Mouse (Mus musculus) thymus, postnatal 14 days (tissue): ENCODE results near the gene Zpbp2.
"Not testable (repeated sequence)": the region's sequence is repeated elsewhere in the genome, so short reads cannot be mapped to it uniquely, and the experiment has no call there.

Experiments
- DNase-seq: peaks from one replicate; pipeline ENCODE4 v3.0.0; 2021

Zpbp2 gene

DNA sequence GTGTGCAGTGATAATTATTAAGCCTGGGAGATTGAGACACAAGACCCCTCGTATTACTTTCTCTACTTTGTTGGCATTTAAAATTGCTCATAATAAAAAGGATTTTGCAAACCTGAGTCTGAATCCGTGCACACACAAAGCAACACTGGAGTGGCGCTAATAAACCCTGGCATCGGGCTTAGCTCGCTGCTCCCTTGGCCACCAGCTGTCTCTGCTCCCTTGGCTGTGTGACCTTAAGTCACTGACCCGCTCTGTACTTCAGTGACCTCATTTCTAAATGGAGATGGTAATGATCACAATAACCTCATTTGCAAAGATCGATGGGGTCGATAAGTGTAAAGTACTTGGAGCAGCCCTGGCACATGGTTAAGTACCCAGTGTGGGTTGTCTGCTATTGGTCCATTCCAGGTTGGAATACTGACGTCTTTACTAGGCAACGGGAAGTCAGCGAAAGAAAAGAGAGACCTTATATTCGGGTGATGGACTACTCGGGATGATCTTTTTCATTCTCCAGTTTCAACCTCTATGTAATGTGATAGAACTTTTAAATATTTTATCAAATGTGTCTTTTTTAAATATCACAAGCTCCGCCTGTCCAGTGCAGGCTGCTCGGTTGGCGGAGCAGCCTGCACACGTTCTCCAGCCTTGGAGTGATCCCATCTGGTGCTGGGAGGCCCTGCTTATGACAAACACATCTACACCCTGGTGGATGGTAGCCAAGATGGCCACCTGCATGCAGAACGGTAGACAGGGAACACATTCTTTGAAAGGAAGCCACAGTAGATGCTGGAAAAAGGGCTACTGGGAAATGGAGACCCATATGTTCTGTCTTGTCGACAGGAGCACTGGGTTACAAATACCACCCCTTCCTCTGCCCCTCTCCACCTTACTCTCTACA is 39.9 kb downstream of the Zpbp2 start:
- no peak for DNase-seq

DNA sequence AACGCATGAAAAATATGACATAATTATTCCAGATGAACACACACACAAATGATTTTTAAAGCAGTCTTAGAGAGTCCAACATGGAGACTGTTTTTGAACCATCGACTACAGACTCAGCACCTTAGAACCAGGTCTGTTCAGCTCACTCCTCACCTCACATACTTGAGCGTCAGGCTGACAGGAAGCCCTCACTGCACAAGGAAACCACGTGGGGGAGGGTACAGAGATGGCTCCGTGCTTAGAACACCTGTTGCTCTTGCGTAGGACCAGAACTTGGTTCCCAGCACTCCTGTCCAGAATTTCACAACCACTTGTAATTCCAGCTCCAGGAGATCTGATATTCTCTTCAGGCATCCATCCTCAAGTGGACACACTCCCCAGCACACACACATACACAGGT is 44.1 kb downstream of the Zpbp2 start:
- DNase-seq = peak; percentile 50

DNA sequence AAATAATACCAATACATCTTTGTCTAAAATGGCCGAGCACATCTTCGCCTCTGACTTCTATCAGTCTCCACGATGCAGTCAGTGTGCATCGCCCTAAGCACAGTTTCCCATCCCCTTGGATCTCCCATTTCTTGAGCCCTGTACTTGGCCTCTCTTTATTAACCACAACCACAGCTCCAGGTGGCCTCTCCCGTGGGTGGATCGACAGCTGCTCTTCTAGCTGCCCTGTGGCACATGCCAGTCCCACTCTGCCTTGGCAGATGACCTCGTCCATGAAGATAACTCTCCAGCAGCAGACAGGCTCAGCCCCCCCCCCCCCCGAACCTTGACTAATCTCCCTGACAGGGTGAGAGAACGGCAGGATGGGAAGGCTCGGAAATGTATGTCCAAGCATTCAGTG is 44.6 kb downstream of the Zpbp2 start:
- DNase-seq = no peak

DNA sequence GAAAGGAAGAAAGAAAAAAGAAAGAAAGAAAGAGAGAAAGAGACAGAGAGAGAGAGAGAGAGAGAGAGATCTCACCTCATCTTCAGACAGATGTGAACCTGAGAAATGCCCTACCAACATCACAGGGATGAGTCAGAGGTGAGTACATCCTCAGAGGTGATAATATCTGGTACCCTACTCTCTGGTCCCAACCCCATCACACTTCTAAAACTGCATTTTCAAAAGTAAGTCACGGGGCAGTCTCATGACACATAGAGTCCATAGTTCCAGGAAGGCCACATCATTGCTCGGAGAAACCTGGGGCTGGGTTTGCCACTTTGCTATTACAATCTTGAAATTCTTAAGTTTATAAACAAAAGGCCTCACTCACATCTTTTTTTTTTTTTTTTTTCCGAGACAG is 45.1 kb downstream of the Zpbp2 start:
- DNase-seq = no peak

DNA sequence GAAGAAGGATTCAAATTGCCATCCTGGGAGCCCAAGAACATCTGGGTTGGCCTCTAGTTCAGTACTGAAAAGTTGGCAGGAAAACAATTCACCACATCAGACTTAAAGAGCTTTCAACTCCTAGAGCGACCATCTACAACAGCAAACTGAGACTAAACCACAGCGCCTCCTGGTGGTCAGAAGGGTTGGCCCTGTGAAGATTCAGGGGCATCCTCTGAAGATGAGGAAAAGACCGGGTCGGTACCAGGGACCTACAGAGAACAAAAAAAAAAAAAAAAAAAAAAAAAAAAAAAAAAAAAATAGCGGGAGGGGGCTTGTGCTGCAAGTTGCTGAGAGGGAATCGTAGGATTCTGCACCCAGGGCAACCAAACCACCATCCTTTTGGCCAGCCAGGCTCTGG is 46.5 kb downstream of the Zpbp2 start:
- DNase-seq = peak; percentile 85

DNA sequence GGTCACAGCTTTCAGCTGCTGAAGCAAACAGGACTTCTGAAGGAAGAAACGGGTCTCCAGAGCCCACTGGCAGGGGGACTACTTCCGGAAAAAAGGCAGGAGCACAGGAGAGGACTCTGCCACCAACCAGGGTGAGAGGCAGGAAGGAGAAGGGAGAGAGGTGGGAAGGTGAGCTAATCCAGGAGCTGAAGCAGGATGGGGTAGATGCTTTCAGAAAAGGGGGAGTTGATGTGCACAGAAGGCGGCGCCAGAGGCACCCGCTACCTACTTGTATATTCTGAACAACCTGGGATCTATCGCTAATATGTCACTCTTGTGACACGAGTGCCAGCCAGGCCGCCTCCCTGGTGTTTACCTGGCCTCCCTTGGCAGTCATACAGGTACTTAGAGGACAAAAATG is 47.1 kb downstream of the Zpbp2 start, which contains the start of gene Lrrc3c:
Gene Lrrc3c, plus strand, starts transcription at position 301 of the 400 bp plus-strand sequence.
- DNase-seq = no peak

DNA sequence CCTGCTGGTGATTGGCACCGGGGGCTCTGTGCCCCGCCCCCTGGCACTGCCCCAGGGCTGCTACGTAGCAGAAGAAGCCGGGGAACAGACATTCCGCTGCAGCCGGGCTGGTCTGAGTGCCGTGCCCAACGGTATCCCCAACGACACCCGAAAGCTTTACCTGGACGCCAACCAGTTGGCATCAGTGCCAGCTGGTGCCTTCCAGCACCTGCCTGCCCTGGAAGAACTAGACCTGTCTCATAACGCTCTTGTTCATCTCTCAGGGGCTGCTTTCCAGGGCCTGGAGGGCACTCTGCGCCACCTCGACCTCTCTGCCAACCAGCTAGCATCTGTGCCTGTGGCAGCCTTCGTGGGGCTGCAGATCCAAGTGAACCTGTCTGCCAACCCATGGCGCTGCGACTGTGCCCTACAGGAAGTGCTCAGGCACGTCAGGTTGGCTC is 48.0 kb downstream of the Zpbp2 start:
- DNase-seq = no peak

DNA sequence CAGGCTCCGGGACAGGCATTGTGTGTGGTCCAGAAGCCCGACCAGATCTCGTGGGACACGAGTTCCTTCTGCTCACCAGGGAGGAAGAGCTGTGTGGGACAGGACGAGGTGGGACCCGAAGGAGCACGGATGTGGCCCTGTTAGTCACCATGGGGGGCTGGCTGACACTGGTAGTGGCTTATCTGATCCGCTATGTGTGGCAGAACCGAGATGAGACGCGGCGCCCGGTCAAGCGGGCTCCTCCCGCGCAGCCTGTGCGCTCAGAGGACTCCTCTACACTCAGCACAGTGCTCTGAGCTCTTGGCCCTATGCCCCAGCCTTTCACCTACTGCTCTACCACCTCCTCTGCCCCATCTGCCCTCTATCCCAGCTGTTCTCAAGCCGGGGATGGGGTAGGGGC is 48.4 kb downstream of the Zpbp2 start:
- DNase-seq = no peak

DNA sequence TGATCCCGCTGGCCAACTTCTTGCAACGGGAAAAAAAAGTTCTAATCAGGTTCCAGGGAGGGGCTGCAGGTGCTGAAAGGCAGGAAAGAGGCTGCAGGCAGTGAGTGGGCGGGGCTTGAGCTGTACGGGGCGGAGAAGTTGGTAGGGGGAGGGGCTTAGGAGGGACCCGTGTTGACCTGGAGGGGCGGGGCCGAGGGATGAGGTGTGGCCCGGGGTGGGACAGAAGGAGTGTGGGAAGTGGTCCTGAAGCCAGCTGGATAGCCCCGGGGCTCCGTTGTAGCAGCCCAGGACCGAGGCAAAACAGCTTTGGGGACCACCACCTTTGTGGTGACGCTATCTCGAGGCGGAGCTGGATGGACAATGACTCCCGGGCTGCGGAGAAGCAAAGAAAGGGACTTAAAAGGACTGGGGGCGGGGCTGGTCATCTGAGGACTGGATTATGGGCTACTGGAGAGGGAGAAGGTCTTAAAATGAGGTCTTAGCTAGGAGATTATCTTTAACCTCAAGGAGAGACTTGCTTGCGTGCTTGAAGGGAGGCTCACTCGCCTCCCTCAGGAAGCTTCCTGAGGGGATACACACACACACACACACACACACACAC is 51.3 kb downstream of the Zpbp2 start:
- DNase-seq = peak; percentile 65

DNA sequence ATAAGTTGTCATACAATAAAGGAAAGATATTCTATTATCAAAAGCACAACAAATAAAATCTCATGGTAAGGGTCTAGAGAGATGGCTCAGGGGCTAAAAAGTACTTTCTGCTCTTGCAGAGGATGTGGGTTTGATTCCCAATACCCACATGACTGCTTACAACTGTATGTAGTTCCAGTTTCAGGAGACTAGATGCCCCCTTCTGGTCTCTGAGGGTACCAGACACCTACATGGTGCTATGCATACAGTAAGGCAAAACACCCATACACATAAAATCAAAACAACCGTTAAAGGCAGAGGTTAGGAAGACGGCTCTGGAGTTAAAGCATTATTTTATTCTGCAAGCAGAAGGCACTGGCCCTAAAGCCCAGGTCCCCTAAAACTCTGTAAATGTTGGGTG is 53.1 kb downstream of the Zpbp2 start:
- DNase-seq = peak; percentile 31

DNA sequence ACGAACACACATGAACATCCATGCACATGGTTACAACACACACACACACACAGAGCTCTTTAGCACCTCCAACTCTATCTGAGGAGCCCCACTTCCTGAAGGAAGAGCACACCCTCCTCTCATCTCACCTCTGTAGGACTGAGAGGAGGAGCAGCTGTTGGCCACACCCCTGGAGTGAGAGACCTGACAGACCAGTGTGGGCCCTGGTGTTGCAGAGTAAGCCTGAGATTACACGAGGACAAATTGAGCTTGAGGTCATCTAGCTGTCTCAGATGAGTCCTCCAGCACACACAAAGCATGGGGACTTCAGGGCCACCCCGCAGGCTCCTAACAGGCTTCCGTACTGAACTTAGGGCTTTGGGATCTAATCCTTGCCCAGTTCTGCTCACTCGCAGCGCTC is 54.0 kb downstream of the Zpbp2 start:
- not testable (repeated sequence) for DNase-seq

DNA sequence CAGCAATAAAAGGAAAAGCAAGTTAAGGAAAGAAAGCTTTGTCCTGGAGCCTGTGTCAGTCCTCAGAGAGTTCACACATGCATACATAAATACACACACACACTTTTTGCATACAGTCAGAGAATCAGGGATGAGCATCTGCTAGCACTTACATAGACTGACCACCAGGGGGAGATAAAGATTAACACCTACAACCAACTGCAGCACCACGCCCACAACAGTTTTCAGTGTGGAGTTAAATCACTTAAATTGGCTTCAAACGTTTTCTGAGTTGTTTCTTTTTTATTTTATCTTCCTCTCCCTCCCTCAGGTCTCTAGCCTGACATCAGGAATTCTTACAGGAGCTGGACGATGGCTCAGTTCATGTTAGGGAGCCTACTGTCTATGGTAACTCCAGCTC is 55.9 kb downstream of the Zpbp2 start:
- peak; percentile 58 for DNase-seq
